Mouse (Mus musculus): ENCODE results near the gene Gm10024.

DNA sequence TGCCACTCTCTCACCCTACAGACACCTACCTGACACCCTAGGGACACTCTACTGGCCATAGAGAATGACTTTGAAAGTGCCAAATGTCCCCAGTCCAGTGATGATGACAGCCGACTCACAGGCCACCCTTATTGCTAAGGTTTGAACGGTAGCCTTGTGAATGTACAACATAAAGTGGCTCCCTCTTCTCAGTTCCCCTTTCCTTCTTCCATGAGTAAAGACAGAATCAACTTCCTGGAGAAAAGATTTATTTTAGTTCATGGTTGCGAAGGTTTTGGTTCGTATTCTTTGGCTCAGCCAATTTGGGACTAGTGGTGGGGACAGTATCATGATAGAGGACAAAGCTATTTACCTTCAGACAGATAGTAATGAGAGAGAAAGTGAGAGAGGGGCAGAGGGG is 27.7 kb downstream of the Gm10024 start:
- TF ChIP-seq CTCF (IDR thresholded peaks at IDR 0.05; ENCODE audit: low read depth, low read length), result no peak
- no peak for TF ChIP-seq POLR2A (IDR thresholded peaks at IDR 0.05; ENCODE audit: insufficient read depth, low read length)
